Mouse (Mus musculus): ENCODE data around the gene Slc5a9. TPM values are rescaled to one million over a fixed set of nuclear protein-coding genes. Genes with fewer than 3 reads are reported as not detected.
"Not testable (repeated sequence)": the region's sequence is repeated elsewhere in the genome, so short reads cannot be mapped to it uniquely, and the experiment has no call there.

Gene Slc5a9
- 1.3 and 2.4 TPM in 2 replicates for polyA plus RNA-seq (2015; fragmentation: Nextera tagmentation; extraction: Ambion mirVana)

DNA sequence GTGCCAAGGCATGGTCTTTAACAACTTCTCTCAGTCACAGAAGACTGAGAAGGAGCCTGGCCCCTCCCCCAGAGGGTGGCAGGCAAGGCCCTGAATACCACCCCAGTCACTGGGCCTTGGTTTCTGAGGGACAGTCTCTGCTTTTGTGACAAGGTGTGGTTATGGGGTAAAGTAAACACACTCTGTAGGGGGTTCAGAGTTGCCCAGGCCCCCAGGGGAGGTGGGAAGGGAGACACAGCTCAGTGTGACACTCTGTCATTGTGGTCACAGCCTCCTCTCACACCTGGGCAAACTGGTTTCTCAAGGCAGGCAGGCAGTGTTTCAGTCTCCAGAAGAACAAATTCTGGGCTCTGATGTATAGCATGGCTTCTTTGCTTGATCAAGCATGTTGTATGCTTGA, at the start of gene Slc5a9:
Gene Slc5a9, minus strand, starts transcription at position 144 of the 400 bp plus-strand sequence.
- Histone ChIP-seq H3K27ac (no peak within 1 kb of the TSS), H3K4me3 (replicated peaks) (no peak within 1 kb of the TSS), H3K9ac (no peak within 1 kb of the TSS), H3K4me2 (replicated peaks) (no peak within 1 kb of the TSS), H3K4me1 (replicated peaks) (no peaks in the 10 kb centered on the region), H3K27me3 (replicated peaks) (no peaks in the 10 kb centered on the region), H3K9me3 (no peaks in the 10 kb centered on the region), H3K36me3 (no peaks in the 10 kb centered on the region)
- ATAC-seq = 0 out of 2 replicates have a peak, but pooled peaks have one; percentile 23

DNA sequence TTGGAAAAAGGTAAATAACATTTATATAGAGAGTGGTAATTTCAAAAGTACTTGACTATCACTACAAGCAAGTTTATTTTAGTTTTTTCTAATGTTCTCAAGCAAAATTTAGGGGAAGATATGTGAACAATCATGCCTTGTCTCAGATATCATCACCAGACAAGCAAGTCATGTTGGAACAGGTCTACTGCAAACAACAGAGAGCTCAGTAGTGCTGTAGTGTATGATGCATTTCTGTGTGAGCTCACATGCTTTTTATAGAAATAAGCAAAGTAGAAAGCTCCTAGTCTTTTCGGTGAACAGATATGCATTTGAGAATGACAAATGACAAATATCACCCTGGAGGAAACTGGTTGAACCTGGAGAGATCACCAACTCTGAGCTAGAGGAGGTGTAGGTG, 16.4 kb upstream of the Slc5a9 start, which contains the start of gene Skint8:
Gene Skint8, plus strand, starts transcription at position 301 of the 400 bp plus-strand sequence.
- no peak for ATAC-seq
- H3K4me2 ChIP-seq (replicated peaks) = no peak within 1 kb of the TSS

GRCm38 (mm10) chr4:111907926-111908325, 5.2 kb upstream of the Slc5a9 start:
- Histone ChIP-seq H3K4me2 (replicated peaks) (no peak overlapping the region), H3K4me3 (replicated peaks) (no peak overlapping the region), H3K4me1 (replicated peaks) (no peaks in the 10 kb centered on the region), H3K36me3 (no peaks in the 10 kb centered on the region), H3K9me3 (no peaks in the 10 kb centered on the region), H3K27ac (no peak overlapping the region), H3K9ac (no peak overlapping the region), H3K27me3 (replicated peaks) (no peaks in the 10 kb centered on the region)
- ATAC-seq = no peak
- 32% methylated on average over 2 of the region's 2 CpGs for WGBS

More for the DNA sequence above, 16.4 kb upstream of the Slc5a9 start, which contains the start of gene Skint8:
- Histone ChIP-seq H3K27ac (no peak within 1 kb of the TSS), H3K4me1 (replicated peaks) (no peaks in the 10 kb centered on the region), H3K4me3 (replicated peaks) (no peak within 1 kb of the TSS), H3K36me3 (no peaks in the 10 kb centered on the region), H3K9me3 (no peaks in the 10 kb centered on the region), H3K9ac (no peak within 1 kb of the TSS), H3K27me3 (replicated peaks) (no peaks in the 10 kb centered on the region)
- 82% methylated on average over 1 of the region's 1 CpGs for WGBS

GRCm38 (mm10) chr4:111901473-111901872, 1.2 kb downstream of the Slc5a9 start:
- Histone ChIP-seq H3K27ac (no peak overlapping the region), H3K9me3 (no peaks in the 10 kb centered on the region), H3K4me1 (replicated peaks) (no peaks in the 10 kb centered on the region), H3K36me3 (no peaks in the 10 kb centered on the region), H3K4me2 (replicated peaks) (no peak overlapping the region), H3K9ac (no peak overlapping the region), H3K27me3 (replicated peaks) (no peaks in the 10 kb centered on the region), H3K4me3 (replicated peaks) (no peak overlapping the region)
- 63% methylated on average over 1 of the region's 1 CpGs for WGBS
- ATAC-seq = peak; percentile 61

GRCm38 (mm10) chr4:111900491-111900890, 2.2 kb downstream of the Slc5a9 start:
- H3K4me3 ChIP-seq (replicated peaks); H3K4me2 ChIP-seq (replicated peaks): not testable (repeated sequence)
- 62% methylated on average over 1 of the region's 1 CpGs for WGBS

DNA sequence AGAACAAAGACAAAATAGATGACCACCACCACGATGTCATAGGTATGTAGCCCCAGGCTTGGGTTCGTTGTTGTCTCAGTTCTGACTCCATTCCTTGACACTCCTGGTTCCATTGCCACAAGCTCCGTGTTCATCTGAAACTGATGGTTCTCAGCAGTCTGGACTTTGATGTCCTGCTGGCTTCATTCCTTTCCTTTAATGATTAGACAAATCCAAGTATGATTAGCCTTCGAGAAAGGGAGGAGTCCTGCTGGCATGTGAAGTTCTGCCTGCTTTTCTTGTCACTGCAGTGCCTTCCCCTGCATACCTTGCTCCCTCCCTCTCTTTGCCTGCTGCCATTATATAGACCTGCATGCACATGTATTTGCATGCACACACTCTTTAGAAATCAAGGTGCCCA, 4.2 kb downstream of the Slc5a9 start:
- H3K36me3 ChIP-seq = no peaks in the 10 kb centered on the region
- H3K4me3 ChIP-seq (replicated peaks) = no peak overlapping the region
- no peaks in the 10 kb centered on the region for H3K9me3 ChIP-seq
- H3K4me1 ChIP-seq (replicated peaks) = no peaks in the 10 kb centered on the region
- WGBS = 54% methylated on average over 4 of the region's 4 CpGs
- ATAC-seq = peak; percentile 81
- H3K27me3 ChIP-seq (replicated peaks) = no peaks in the 10 kb centered on the region
- H3K9ac ChIP-seq = no peak overlapping the region
- H3K4me2 ChIP-seq (replicated peaks) = no peak overlapping the region
- no peak overlapping the region for H3K27ac ChIP-seq

More at GRCm38 (mm10) chr4:111900491-111900890, 2.2 kb downstream of the Slc5a9 start:
- not testable (repeated sequence) for H3K9me3 ChIP-seq; H3K36me3 ChIP-seq; H3K4me1 ChIP-seq (replicated peaks); H3K27me3 ChIP-seq (replicated peaks); H3K9ac ChIP-seq; H3K27ac ChIP-seq; ATAC-seq

- H3K27me3 ChIP-seq (replicated peaks) = no peaks in the 10 kb centered on the region
- H3K4me3 ChIP-seq (replicated peaks) = no peak overlapping the region
- H3K9me3 ChIP-seq = no peaks in the 10 kb centered on the region
- no peaks in the 10 kb centered on the region for H3K36me3 ChIP-seq
- H3K9ac ChIP-seq = no peak overlapping the region
- 0 out of 2 replicates have a peak, but pooled peaks have one; percentile 32 for ATAC-seq
- H3K4me2 ChIP-seq (replicated peaks) = no peak overlapping the region
- H3K27ac ChIP-seq = no peak overlapping the region
- H3K4me1 ChIP-seq (replicated peaks) = no peaks in the 10 kb centered on the region
- WGBS = 19% methylated on average over 1 of the region's 1 CpGs
Observed at GRCm38 (mm10) chr4:111897755-111898154, 5.0 kb downstream of the Slc5a9 start.

DNA sequence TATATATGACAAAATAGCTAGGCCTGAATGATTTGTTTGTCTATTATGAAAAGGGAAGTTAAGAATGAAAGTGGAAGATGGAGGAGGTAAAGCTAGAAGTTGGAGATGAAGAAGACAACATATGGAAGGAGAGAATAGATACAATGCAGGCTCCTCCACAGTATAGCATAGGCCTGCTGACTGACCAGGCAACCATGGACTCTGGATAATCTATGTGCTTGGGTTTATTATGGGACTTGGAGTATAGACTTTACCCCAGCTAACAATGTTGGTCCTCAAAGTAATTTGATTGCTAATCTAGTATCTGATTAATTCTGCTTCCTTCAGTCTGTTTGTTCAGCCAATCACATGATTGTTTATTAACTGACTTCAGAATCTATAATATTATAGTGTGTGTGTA, 10.6 kb downstream of the Slc5a9 start:
- Histone ChIP-seq H3K36me3 (no peaks in the 10 kb centered on the region), H3K4me3 (replicated peaks) (no peak overlapping the region), H3K4me1 (replicated peaks) (no peaks in the 10 kb centered on the region), H3K9ac (no peak overlapping the region), H3K27ac (no peak overlapping the region), H3K27me3 (replicated peaks) (no peaks in the 10 kb centered on the region), H3K9me3 (no peaks in the 10 kb centered on the region), H3K4me2 (replicated peaks) (no peak overlapping the region)
- 0 out of 2 replicates have a peak, but pooled peaks have one; percentile 62 for ATAC-seq

DNA sequence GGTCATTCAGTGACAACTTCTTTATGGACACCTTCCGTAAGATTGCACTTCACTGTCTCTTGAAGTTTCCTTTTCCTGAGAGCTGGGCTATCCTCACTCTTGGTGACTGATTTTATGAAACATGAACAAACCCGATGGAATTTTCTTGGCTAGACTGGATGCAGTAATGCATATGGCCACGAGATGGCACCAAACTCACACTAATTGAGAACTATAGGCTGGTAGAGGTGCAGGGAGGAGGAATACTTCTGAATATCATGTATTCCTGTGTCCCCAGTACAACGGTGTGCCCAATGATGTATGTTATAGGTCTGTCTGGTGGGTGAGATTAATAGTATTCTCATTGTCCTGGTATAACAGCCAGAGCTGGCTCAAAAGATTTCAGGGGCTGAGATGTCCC, 16.1 kb downstream of the Slc5a9 start:
- no peak overlapping the region for H3K9ac ChIP-seq
- H3K27me3 ChIP-seq (replicated peaks) = no peaks in the 10 kb centered on the region
- H3K4me1 ChIP-seq (replicated peaks) = no peaks in the 10 kb centered on the region
- ATAC-seq = peak; percentile 80
- H3K36me3 ChIP-seq = no peaks in the 10 kb centered on the region
- 21% methylated on average over 4 of the region's 4 CpGs for WGBS
- 0 out of 2 replicates have a peak overlapping the region, but pooled peaks have one; percentile 46 for H3K4me2 ChIP-seq (replicated peaks)
- no peak overlapping the region for H3K4me3 ChIP-seq (replicated peaks)
- no peak overlapping the region for H3K27ac ChIP-seq
- H3K9me3 ChIP-seq = no peaks in the 10 kb centered on the region

DNA sequence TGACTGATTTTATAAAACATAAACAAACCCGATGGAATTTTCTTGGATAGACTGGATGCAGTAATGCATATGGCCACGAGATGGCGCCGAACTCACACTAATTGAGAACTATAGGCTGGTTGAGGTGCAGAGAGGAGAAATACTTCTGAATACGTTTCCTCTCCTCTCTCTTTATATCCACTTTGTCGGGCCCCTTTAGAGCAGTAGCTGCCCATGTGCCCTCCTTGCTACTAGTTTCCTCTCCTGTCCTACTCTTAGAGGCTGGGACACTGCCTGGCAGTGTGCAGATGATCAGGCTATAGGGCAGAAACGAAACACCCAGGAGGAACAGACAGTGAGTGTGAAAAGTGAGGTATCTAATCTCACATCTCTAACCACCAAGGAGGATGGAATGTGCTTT, 16.7 kb downstream of the Slc5a9 start:
- peak; percentile 72 for ATAC-seq
- no peaks in the 10 kb centered on the region for H3K4me1 ChIP-seq (replicated peaks)
- H3K9me3 ChIP-seq = no peaks in the 10 kb centered on the region
- H3K4me2 ChIP-seq (replicated peaks) = peak overlapping the region; percentile 46
- no peak overlapping the region for H3K4me3 ChIP-seq (replicated peaks)
- H3K9ac ChIP-seq = no peak overlapping the region
- 8% methylated on average over 7 of the region's 7 CpGs for WGBS
- no peaks in the 10 kb centered on the region for H3K27me3 ChIP-seq (replicated peaks)
- no peaks in the 10 kb centered on the region for H3K36me3 ChIP-seq
- no peak overlapping the region for H3K27ac ChIP-seq

- H3K27me3 ChIP-seq (replicated peaks) = no peaks in the 10 kb centered on the region
Observed at GRCm38 (mm10) chr4:111883543-111883942, 19.2 kb downstream of the Slc5a9 start.

GRCm38 (mm10) chr4:111880112-111880875, 22.4 kb downstream of the Slc5a9 start:
- H3K27ac ChIP-seq = no peak overlapping the region
- ATAC-seq = no peak
- WGBS = 50% methylated on average over 4 of the region's 4 CpGs

More at GRCm38 (mm10) chr4:111883543-111883942, 19.2 kb downstream of the Slc5a9 start:
- no peak overlapping the region for H3K4me2 ChIP-seq (replicated peaks)
- no peak for ATAC-seq
- H3K4me3 ChIP-seq (replicated peaks) = no peak overlapping the region
- no peak overlapping the region for H3K9ac ChIP-seq
- no peaks in the 10 kb centered on the region for H3K9me3 ChIP-seq
- H3K27ac ChIP-seq = no peak overlapping the region
- H3K36me3 ChIP-seq = no peaks in the 10 kb centered on the region
- WGBS = 87% methylated on average over 12 of the region's 12 CpGs
- H3K4me1 ChIP-seq (replicated peaks) = no peaks in the 10 kb centered on the region

More at GRCm38 (mm10) chr4:111880112-111880875, 22.4 kb downstream of the Slc5a9 start:
- Histone ChIP-seq H3K36me3 (no peaks in the 10 kb centered on the region), H3K4me2 (replicated peaks) (no peak overlapping the region), H3K4me1 (replicated peaks) (no peaks in the 10 kb centered on the region), H3K9ac (no peak overlapping the region), H3K9me3 (no peaks in the 10 kb centered on the region), H3K4me3 (replicated peaks) (no peak overlapping the region), H3K27me3 (replicated peaks) (no peaks in the 10 kb centered on the region)
